Mouse (Mus musculus): ENCODE measurements around the gene Fez2. TPM values are rescaled to one million over a fixed set of nuclear protein-coding genes. Genes with fewer than 3 reads are reported as not detected.
A peak's percentile ranks its signal among the peaks of the same experiment; 100 is the strongest.

The Fez2 gene
- total RNA-seq, 4 experiments from 2014 or later = 60.3 to 95.0 (median 77.1) TPM

DNA sequence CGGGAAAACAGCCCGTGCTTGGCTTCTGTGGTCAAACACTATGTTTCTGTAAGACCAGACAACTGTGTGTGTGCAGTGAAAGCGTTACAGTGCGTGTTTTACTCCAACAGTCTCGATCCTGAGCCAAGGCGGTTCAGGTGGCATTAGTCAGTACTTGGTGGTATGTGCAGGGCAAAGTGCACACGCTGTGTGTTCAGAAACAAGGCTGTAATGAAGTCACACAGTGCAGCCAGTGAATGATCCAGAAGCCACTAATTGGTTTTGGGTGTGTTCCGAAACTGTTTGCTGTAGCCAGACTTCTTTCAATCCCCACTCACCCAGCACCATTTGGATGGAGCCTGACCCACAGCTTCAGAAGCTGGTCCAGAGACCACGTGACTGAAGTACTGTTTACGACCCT is 9.6 kb downstream of the Fez2 start:
- no peak for DNase-seq (ENCODE audit: low spot score in 2 of 2)

DNA sequence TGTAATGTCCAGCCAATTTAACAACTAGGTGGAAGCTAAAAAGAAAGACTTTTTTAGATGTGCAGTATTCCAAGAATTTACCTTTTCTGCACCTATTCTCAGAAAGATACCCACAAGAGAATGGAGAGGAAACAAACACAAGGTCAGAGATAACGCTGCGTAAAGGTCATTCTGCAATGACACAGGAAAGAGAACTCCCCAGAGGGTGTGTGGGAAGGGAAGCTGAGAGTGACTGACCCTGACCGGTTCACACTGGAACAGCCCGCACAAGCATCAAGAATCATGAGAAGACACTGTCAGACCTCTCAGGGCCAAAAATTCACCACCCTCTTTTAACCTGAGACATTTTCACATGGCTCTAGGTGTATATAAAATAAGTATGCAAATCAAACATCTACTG is 10.4 kb downstream of the Fez2 start:
- no peak for DNase-seq (ENCODE audit: low spot score in 2 of 2)

DNA sequence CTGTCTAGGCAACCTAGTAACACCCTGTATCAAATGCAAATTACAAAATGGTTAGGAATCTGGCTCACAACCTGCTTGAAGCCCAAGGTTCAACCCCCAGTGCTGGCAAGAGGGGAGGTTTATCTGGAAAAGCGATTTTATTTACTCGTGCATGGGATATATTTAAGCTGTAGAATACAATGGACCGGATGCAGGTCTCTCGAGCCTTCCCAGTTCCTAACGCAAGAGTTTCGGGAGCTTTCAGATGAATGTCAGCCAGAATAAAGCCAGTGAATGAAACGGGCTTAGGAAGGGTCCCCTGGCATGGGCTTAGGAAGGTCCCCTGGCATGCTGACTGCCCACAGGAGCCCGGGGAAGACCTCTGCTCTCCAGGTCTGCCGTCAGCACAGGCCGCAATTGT is 11.1 kb downstream of the Fez2 start:
- no peak for DNase-seq (ENCODE audit: low spot score in 2 of 2)

DNA sequence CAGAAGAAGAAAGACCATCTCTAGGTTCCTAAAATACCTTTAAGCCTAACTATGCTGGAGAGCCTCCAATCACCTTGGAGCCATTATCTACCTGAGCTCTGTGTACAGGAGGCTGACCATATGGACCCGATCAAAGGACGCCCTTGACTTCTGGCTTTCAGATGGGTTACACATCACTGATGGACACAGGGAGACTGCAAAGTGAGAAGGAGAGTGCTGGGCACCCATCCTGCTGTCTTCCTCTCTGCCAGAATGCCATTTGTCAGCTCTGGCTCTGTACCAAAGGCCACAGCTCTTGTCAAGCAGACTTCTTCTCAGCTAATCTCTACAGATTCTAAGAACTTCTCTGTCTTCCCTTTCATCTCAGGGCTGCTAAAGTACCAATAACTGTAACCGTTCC is 12.6 kb downstream of the Fez2 start:
- peak in 1 of 2 experiments; percentile 50 for DNase-seq (ENCODE audit: low spot score in 2 of 2)

DNA sequence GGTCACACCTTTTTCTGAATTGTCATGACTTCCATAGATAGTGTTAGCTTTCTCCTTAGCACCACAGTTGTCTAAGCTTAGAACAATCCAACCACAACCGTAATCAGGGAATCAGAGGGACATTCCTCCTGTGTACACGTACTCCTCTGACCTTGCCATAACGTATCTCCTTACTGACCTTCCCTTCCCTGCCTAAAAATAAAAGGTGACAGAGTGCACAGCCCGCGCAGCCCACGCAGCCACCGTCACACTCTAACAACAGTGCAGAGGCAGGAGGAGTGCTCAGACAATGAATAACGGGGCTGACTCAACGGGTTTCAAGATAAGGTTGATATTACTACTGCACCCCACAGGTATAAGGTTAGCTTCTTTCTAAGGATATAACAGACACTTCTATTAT is 14.1 kb downstream of the Fez2 start:
- DNase-seq (ENCODE audit: low spot score in 2 of 2) = no peak

DNA sequence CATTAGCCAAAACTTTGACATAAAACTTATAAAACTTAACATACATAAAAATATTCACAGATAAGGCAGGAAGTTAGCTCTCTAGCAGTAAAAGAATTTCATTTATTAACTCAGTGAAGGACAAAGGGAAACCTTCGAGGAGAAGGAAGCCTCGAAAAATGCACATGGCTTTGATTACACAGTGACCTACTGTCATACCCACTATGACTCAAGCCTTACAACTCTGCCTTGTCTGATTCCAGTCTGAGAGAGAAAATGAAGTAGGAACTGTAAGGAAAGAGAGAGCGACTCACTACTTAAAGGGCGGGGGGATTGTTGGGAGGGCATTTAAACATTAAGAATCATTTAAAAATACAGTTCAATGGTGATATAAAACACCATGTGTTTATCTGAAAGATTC is 14.7 kb downstream of the Fez2 start:
- no peak for DNase-seq (ENCODE audit: low spot score in 2 of 2)

DNA sequence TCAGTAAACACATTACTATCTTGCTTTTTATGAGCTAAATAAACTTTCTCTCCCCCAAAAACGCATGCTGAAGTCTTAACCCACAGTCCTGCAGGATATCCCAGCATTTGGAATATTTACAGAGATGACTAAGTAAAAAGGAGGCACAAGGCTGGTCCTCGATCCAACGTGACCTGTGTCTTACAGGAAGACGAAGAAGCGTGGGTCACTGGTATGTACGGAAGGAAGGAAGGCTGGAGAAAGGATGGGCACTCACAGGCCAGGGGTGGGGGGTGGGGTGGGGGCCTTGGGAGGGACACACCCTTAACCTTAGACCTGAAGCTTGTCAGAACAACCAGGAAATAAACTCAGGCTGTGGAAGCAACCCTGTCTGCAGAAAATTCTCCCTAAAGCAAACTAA is 15.8 kb downstream of the Fez2 start:
- DNase-seq (ENCODE audit: low spot score in 2 of 2) = no peak

DNA sequence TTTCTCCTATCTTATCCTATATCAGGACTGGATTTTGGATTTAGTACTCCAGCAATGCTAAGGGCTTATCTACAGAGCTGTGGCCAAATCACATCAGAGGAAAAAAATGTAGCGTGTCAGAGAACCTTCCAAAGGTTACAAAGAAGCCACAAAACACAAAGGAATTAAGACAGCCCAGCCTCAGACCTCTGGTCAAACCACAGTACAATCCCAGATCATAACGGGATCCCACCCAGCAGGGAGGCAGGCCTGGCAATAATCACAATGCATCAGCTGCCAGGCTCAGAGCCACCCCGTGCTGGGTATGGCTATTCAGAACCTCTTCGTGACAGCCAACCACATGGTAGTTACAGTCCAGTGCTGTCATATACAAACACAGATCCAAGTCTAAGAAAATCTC is 16.2 kb downstream of the Fez2 start:
- DNase-seq (ENCODE audit: low spot score in 2 of 2) = no peak

DNA sequence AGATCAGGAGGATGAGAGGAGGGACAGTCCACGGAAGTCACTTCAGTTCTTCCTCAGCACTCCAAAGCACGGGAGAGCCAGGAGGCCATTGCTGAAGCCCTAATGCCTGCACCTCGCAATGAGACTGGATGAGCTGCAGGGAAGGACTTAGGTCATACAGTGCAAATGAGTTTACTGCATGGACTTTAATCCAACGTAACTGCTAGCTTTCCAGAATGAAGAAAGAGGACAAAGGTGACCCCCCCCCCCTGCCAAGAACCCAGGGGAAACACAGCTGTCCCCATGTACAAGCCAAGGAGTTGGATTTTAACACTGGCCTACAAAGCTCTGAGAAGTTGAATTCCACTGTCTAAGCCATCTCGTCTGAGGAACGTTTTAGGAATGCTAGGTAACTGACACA is 16.6 kb downstream of the Fez2 start:
- no peak for DNase-seq (ENCODE audit: low spot score in 2 of 2)

DNA sequence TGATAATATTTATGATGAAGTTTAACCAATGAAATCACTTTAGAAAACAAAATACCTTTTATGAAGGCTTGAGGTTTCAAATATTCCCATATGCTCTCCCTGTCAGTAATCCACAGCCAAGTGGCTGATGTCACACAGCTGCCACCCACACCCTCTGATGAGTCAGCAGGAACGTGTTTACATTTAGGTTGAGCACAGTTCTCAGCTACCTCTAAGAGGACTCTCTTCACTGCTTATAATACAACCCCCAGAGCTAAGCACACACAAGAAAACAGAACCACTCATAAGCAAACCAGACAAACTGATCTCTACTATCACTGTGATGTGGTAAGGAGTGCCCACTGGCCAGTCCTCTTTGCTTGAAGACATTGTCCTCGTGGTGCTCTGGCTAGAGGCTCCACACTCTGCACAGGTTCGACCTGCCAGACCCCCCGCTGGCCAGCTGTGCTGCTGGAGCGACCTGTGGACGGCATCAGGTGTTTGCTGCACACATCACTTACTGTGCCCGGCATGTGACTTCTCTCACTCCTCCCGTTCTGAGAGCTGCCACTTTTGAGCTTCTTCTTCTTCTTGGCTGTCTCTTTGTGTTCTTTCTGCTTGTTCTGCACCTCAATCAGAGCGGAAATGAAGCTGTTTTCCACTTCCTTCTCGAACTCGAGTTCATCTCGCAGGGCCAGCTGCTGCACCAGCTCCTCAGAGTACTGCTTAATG is 17.7 kb downstream of the Fez2 start:
- no peak for DNase-seq (ENCODE audit: low spot score in 2 of 2)

DNA sequence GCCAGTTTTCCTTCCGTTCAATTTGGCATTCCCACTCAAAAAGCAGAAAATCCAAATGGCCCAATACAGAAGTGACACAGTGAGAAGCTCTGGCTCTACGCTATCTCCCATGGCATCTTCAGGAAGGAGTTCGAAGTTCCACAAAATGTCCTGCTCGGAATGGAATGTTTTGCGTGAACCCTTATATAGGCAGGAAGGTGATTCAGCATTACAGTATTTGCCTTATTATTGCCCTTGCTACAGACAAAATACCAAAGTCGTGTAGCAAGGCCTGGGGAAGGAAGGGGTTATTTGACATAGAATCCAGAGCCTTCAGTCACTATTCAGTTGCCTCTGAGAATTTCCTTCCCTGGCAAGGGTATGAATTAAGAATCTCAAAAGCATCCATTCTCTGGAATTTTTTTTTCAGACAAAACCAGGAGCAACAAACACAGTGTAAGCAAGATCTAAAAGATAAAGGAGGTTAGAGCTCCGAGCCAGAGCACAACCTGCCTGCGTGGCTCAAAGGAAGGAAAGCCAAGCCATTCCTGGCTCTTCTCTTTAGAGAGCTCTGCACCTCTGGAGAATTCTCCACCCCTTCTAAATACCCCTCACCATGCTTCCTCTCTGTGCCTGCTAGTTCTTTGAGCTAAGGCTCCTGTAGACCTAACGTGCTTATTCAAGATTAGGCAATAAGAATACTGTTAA is 25.4 kb downstream of the Fez2 start:
- DNase-seq (ENCODE audit: low spot score in 2 of 2) = no peak

DNA sequence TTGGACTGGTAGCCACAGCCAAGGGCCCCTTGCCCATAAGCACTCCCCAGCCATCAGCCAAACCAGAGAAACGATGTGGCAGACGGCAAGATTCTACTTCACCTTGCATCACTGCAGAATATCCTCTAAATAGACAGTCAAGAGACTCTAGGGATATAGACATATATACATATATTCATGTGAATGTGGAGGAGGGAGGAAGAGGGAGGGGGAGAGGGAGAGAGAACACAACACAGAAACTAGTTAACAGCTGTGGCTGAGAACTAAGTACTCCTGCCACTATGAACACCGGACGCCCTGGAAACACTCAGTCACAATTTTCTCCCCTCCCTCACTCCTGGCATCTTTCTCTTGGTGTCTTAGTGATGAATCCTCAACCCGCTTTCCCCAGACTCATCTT is 28.4 kb downstream of the Fez2 start:
- no peak for DNase-seq (ENCODE audit: low spot score in 2 of 2)

DNA sequence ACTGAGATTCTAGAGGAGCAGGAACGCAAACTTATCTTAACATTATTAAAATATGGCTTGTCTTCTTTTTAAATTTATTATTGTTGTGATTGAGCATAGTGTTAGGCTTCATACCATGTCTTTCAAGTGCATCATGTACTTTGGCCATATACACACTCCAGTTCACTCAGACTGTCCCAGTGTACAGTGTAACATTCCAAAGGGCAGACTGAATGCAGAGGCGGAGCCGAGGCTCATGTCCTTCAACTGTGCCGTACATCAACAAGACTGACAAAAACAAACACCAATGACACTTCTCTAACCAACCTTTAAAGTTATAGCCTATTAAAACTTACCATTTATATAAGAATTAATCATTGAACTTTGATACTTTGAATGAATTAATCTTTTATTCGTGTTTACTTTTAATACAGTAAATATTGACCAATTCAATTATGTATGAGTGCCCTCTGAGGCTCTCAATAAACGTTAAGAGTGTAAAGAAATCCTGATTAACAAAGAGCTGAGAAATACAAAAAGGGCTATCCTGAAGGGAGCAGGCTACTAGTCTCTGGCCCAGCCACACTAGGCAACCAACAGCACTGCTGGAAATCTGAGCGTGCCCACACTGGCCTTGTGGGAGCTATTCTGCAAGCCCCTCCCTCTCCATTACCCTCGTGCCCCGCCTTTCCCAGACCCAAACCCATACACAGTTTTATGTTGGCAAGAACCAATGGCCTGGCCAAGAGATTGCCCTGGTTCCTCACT is 29.7 kb downstream of the Fez2 start:
- no peak for DNase-seq (ENCODE audit: low spot score in 2 of 2)

DNA sequence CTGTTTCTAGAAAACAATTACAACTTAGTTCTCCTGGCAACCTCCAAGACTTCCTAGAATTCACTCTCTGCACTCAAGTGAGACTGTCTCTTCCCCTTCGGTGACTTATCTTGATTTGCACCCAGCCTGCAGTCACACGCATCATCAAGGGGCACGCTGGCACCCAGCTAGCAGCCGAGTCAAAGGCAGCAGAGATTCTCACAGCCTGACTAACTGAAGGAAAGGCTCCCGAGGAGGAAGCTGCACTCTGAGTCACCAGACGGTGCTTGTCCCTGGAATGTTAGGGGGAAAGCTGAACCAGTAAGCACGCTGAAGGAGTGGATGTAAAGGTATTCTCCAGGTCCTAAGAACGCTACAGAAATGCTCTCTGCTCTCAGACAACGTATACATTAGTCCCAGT is 30.3 kb downstream of the Fez2 start:
- DNase-seq (ENCODE audit: low spot score in 2 of 2) = no peak

DNA sequence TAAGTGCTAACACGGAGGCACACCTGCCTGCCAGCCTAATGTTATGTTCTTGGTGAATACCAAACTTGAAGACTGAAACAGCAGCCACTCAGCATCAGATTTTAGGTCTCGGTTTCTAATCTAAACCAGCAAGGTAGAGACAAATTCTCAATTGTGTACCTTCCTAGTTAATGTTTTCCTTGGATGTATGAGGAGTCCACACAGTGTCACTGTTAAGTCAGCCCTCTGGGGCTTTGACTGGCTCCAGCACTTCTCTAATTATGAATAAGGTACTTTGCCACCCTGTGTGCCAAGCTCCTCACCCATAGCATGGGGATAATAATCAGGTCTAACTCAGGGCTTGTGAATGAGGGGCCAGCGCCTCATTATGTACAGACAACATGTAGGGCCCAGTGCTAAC is 35.6 kb downstream of the Fez2 start:
- no peak for DNase-seq (ENCODE audit: low spot score in 2 of 2)

DNA sequence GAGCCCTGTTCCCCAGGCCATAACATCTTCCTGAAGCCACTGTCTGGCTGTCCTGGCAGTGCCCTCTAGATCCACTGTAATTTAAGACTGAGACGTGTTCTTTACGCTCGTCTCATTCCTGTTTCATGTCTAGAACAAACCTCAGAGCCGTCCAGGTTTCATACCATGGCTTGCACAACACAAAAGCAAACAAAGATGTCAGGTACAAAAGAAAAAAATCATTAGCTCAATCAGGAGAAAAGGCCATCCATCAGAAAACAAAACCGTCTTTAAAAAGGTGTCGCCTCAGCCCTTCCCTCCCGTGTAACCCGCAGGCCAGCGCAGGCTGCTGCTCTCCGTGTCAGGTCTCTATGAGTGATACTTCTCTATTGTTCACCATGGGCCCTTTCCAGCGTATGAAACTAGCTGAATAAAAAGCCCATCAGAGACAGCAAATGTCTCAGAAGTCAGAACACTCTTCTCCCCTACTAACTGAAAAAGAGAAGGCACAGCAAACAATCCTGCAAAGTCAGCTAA is 38.2 kb downstream of the Fez2 start:
- no peak for DNase-seq (ENCODE audit: low spot score in 2 of 2)

DNA sequence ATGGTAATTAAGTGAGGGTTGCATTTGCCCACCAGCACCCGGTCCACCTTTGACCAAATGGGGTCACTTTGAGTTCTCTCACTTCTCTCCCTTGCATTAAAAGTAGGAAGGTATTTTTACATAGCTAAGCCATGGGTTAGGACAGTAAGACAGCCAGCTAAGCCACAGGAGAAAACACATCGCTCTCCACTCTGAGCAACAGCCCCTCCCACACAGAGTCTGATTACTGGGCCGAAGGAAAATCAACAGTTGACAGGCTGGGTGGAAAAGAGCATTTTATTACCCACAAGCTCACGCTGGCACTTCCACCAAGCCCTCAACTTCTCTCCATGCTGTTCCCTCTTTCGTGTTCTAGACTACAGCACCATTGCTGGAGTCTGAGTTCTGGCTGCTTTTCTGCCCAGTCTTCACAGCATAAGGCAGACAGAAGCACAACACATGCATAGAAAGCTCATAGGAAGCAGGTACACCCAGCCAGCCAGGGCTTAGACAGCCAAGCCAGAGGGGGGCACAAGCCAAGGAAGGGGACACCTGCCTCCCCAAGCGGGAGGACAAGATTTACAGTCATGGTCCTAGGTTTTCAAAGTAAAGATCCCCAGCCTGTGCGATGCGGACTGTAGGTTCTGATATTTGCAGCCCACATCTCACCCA is 38.7 kb downstream of the Fez2 start:
- DNase-seq (ENCODE audit: low spot score in 2 of 2) = no peak

DNA sequence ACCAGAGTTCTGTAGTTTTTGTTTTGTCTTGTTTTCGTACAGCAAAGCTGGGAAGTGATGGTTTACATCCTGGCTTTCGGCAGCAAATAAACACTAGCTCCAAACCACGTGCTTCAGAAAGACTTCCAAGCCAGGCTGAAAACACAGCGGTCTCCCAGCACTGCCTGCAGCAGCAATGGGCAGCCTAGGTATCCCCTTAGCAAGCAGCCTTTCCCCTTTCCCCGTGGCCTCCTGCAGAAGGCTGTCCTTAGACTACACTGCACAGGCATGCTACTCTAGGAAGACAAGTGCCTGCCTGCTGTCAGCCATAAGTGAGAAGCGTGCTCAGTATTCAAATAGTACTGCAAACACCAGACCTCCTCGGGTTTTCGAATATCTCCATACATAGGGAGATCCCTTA is 41.4 kb downstream of the Fez2 start:
- DNase-seq (ENCODE audit: low spot score in 2 of 2) = no peak

DNA sequence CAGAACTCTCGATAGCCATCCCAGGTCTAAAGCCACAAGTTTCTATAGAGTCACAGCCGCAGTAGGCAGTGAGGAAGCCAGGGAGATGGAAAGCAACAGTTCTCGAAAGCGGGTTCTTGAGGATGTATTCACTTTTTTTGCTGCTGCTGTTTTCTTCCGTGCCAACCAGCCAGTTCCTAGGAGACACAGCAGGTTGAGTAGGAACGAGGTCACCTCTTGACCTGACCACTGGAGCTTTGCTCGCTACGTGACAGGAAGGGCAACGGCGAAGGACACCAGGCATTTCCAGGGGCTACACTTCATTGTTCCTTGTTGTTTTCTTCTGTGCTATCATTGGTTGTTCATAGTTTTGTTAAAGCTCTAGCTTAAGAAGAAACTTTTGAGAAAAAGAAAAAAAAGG is 43.2 kb downstream of the Fez2 start:
- DNase-seq (ENCODE audit: low spot score in 2 of 2) = no peak

DNA sequence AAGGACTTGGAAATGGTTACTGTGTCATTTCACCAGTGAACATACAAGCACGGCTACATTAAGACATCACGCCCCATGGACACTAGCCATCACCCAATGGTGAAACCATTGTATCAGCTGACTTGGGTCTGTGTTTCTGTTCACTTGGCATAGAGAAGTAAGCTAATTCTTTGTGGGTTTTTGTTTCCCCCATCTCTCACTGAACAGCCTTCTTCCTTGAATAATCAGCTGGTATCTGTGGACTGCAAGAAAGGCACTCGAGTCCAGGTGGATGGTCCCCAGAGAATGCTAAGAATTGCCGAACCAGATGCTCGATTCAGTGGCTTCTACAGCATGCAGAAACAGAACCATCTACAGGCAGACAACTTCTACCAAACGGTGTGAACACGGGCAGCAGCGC is 44.1 kb downstream of the Fez2 start:
- DNase-seq (ENCODE audit: low spot score in 2 of 2) = no peak

DNA sequence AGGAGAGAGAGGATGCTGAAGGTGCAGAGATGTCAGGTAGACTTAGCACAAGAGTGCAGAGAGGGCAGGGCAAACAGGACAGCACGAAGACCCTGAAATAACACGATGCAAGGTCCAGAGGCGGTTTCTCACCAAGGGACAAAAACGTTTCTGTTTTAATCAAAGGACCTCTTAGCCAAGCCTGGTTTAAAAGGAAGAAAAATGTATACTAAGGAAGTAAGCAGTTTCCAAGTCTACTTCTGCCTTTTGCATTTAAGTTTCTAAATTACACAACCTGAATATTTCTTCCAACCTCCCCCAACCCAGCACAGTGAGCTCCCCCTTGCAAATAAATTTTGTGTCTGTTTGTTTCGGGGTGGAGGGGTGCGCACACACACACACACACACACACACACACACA is 44.8 kb downstream of the Fez2 start:
- DNase-seq (ENCODE audit: low spot score in 2 of 2) = no peak

DNA sequence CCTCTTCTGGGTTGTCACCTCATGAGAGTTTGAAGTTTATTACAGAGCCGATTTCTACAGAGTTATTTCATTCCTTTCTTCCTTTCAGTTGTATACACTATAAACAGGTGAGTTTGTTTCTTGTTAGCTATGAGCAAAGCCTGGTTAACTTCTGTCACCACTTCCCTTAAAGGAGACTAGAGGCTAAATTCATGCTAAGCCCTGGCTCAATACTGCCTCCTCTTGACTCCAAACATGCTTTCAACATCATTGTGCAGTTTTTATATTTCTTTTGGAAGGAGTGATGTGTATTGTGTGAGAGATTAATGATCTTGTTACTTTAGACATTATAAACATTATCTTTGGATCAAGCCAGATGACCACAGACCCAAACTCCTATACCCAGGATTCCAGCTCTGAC is 47.5 kb downstream of the Fez2 start:
- no peak for DNase-seq (ENCODE audit: low spot score in 2 of 2)
